Mouse (Mus musculus) liver, postnatal 0 days (tissue): ENCODE results near the gene Celf2. TPM values are rescaled to one million over a fixed set of nuclear protein-coding genes. Genes with fewer than 3 reads are reported as not detected.

ENCODE experiments used
- ATAC-seq: fragments of 200-750 bp; cut with Nextera tagmentation; 2 replicates; pipeline ENCODE4 v1.8.0; 2017; ENCODE audit warnings: mild to moderate bottlenecking, moderate library complexity
- DNase-seq: peaks from one replicate; pipeline ENCODE4 v3.0.0-alpha.2; 2016
- H3K27ac ChIP-seq: fragments of 300-500 bp; sonication (generic); 2 replicates; pipeline ENCODE4 v1.5.1; 2014; ENCODE audit warnings: antibody characterized with exemption, moderate library complexity, mild to moderate bottlenecking, low read depth
- H3K27me3 ChIP-seq: fragments of 300-500 bp; sonication (generic); 2 replicates; pipeline ENCODE4 v1.6.1; 2014; ENCODE audit warnings: low read length, control low read depth, mixed read lengths; ENCODE audit not compliant: insufficient read depth
- H3K36me3 ChIP-seq: fragments of 300-500 bp; sonication (generic); replicated peaks from 2 replicates; pipeline ENCODE4 v1.6.1; 2014; ENCODE audit warnings: mild to moderate bottlenecking, control low read depth, low read length, moderate library complexity, mixed read lengths; ENCODE audit not compliant: insufficient read depth
- H3K4me1 ChIP-seq: fragments of 300-500 bp; sonication (generic); 2 replicates; pipeline ENCODE4 v1.6.1; 2014; ENCODE audit warnings: antibody characterized with exemption, mild to moderate bottlenecking, control low read depth; ENCODE audit not compliant: insufficient read depth
- H3K4me2 ChIP-seq: fragments of 300-500 bp; sonication (generic); 2 replicates; pipeline ENCODE4 v1.6.1; 2014; ENCODE audit warnings: low read depth, mild to moderate bottlenecking, low read length, moderate library complexity, mixed read lengths
- H3K4me3 ChIP-seq: fragments of 300-500 bp; sonication (generic); 2 replicates; pipeline ENCODE4 v1.5.1; 2014; ENCODE audit warnings: low read depth, low read length
- H3K9ac ChIP-seq: fragments of 300-500 bp; sonication (generic); replicated peaks from 2 replicates; pipeline ENCODE4 v1.6.1; 2014; ENCODE audit warnings: mild to moderate bottlenecking, moderate library complexity
- H3K9me3 ChIP-seq: fragments of 300-500 bp; sonication (generic); 2 replicates; pipeline ENCODE4 v1.6.1; 2016; ENCODE audit warnings: mild to moderate bottlenecking, control low read depth, low read length, mixed read lengths
- CTCF ChIP-seq: sonication (generic); IDR thresholded peaks from 2 replicates; pipeline ENCODE4 v1.5.1; 2016; ENCODE audit warnings: antibody characterized with exemption, low read depth
- EP300 ChIP-seq: IDR thresholded peaks from 2 replicates; pipeline ENCODE4 v1.6.1; 2016; ENCODE audit warnings: antibody characterized with exemption, low read depth, mild to moderate bottlenecking
- WGBS: fragments of 180-500 bp; shearing (Covaris S2); extraction: QIAGEN DNeasy Blood & Tissue Kit; methylation state at CpG from one replicate; pipeline ENCODE4 v1.1.7; 2014; ENCODE audit not compliant: insufficient replicate concordance; 5-methylcytosine and 5-hydroxymethylcytosine counted together
- polyA plus RNA-seq: library from polyadenylated mRNA; unstranded; fragments of >200 nt; fragmentation: Nextera tagmentation; extraction: Ambion mirVana; gene quantifications from 2 replicates; pipeline ENCODE4 v1.2.1, GENCODE M21; 2015

The Celf2 gene
- polyA plus RNA-seq, 1 experiment from 2014 or later = 13.5 TPM

DNA sequence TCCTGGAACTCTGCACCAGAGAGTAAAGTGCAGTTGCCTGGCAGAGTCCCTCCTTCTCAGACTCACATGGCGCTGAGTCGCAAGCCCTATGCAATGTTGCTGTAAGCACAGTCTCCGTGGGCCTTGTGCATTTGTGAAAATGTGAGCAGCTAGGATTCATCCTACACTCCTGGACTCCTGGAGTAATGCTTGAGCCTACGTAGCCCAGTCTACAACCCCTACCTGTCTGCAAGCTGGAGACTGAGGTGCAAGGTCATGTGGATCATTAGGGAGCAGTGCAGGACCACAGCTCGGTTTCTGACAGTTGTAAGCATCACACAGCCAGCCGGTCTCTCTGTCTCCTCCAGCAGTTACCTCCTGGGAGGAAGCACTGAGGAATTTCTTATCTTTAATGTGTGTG lies 1019.3 kb downstream of the Celf2 start:
- Histone ChIP-seq H3K4me2 (no peak overlapping the region), H3K27me3 (no peaks in the 10 kb centered on the region), H3K4me1 (no peaks in the 10 kb centered on the region), H3K9ac (no peak overlapping the region), H3K36me3 (no peaks in the 10 kb centered on the region), H3K27ac (no peak overlapping the region), H3K4me3 (no peak overlapping the region), H3K9me3 (no peaks in the 10 kb centered on the region)
- TF ChIP-seq EP300 (no peak), CTCF (no peak)
- DNase-seq (no peak), ATAC-seq (no peak)
- 77% methylated on average over 6 of the region's 6 CpGs for WGBS
